ENCODE assay signal across 18 mouse cellular contexts in genomic region chr10:86052818-86053522, GRCm38 (mm10). TPM values are rescaled to one million over a fixed set of nuclear protein-coding genes. Genes with fewer than 3 reads are reported as not detected.
A peak's percentile ranks its signal among the peaks of the same experiment; 100 is the strongest.
DNase-seq lines count a peak whose midpoint lies in the region; ATAC-seq and TF ChIP-seq lines count a peak whose summit lies in the region.
"Had no signal": no experiment of that assay in that cellular context is flagged by ENCODE, and none has a peak within 500 bp of the region (broad histone marks: within the 10 kb centered on the region; RNA-seq: fewer than 3 reads in every experiment).

No protein-coding gene starts in this region.

- peaks cover 59% of the 10 kb centered on the region for H3K36me3 ChIP-seq in liver, embryonic 15.5 days (replicated peaks)

- no peaks in the 10 kb centered on the region for H3K4me1 ChIP-seq in cerebellum, adult 2 months (ENCODE audit: control insufficient read depth, insufficient read depth, low read length)
- peaks cover 27% of the 10 kb centered on the region for H3K4me1 ChIP-seq in liver, embryonic 15.5 days (replicated peaks)

- TF ChIP-seq CTCF in cerebellum, adult 2 months (IDR thresholded peaks at IDR 0.05; ENCODE audit: borderline replicate concordance, insufficient read depth, low read depth, low read length): no peak

- 81% methylated on average over 10 of the region's 10 CpGs for WGBS in cerebellum, adult 2 months
- WGBS in liver, embryonic 15.5 days (ENCODE audit: insufficient replicate concordance): 27% methylated on average over 9 of the region's 10 CpGs

- no peaks in the 10 kb centered on the region for H3K9me3 ChIP-seq in liver, embryonic 15.5 days (replicated peaks)
- H3K9me3 ChIP-seq: kidney, embryonic 15.5 days had no signal

- DNase-seq in cerebellum, adult 2 months: peak in 1 of 2 experiments; percentile 4
- no peak for DNase-seq in cerebellum, postnatal 14 days
- DNase-seq in right cerebral cortex, postnatal 10 days (ENCODE audit: low spot score in 2 of 2): peak; percentile 14 to 18
- DNase-seq in right cerebral cortex, adult 18-20 months: no peak
- DNase-seq in yolk sac, embryonic 10.5 days (ENCODE audit: low spot score): no peak
- DNase-seq in thymus, postnatal 25 days: no peak
- no peak for DNase-seq in cerebellum, postnatal 36 days
- DNase-seq: cerebellum, adult 11-12 months; heart, adult 18-20 months; heart, postnatal 10 days; right cerebral cortex, postnatal 14 days had no signal

- H3K4me3 ChIP-seq in cerebellum, adult 2 months (replicated peaks; ENCODE audit: insufficient read depth, low read depth, low read length): no peak overlapping the region
- no peak overlapping the region for H3K4me3 ChIP-seq in liver, embryonic 15.5 days (replicated peaks)
- H3K4me3 ChIP-seq: kidney, embryonic 15.5 days; layer of hippocampus, adult 2 months had no signal

- H3K4me2 ChIP-seq in liver, embryonic 15.5 days: no peak overlapping the region
- H3K4me2 ChIP-seq: hindbrain, embryonic 14.5 days; kidney, embryonic 15.5 days; midbrain, embryonic 11.5 days had no signal

- H3K9ac ChIP-seq in liver, embryonic 15.5 days: no peak overlapping the region
- H3K9ac ChIP-seq: hindbrain, embryonic 14.5 days; kidney, embryonic 15.5 days had no signal

- peak overlapping the region; percentile 33; the same call in 1 of the 2 replicates for H3K27ac ChIP-seq in cerebellum, adult 2 months (ENCODE audit: insufficient read depth, low read length)
- H3K27ac ChIP-seq in liver, embryonic 15.5 days (replicated peaks): peak overlapping the region; percentile 51
- H3K27ac ChIP-seq: hindbrain, embryonic 14.5 days; kidney, embryonic 15.5 days had no signal

- TF ChIP-seq POLR2A in cerebellum, adult 2 months (IDR thresholded peaks at IDR 0.05; ENCODE audit: borderline replicate concordance, insufficient read depth, low read length): no peak

- ATAC-seq in liver, embryonic 15.5 days (ENCODE audit: insufficient read depth): peak; percentile 76
- ATAC-seq: forebrain, embryonic 14.5 days; lung, postnatal 0 days had no signal

- no peaks in the 10 kb centered on the region for H3K27me3 ChIP-seq in cerebellum, adult 2 months (ENCODE audit: control insufficient read depth, insufficient read depth, low read length)
- no peaks in the 10 kb centered on the region for H3K27me3 ChIP-seq in liver, embryonic 15.5 days
- H3K27me3 ChIP-seq: kidney, embryonic 15.5 days had no signal

RNA-seq across cellular contexts. Expression of gene Fbxo7, which starts 31.2 kb away (rescaled TPM):
- polyA plus RNA-seq in cerebellum, adult 2 months (2012; rRNA removed): 40.8 and 50.5 TPM in 2 replicates
- 65.6 and 65.9 TPM in 2 replicates for polyA plus RNA-seq in liver, embryonic 15.5 days (2015; fragmentation: Nextera tagmentation; extraction: Ambion mirVana)

RNA-seq across cellular contexts. Expression of gene Bpifc, which starts 41.3 kb away (rescaled TPM):
- 0.11 TPM in 1 of 2 replicates, not detected in the other for polyA plus RNA-seq in cerebellum, adult 2 months (2012; rRNA removed)
- polyA plus RNA-seq in liver, embryonic 15.5 days (2015; fragmentation: Nextera tagmentation; extraction: Ambion mirVana): 0.03 TPM in 1 of 2 replicates, not detected in the other
- polyA plus RNA-seq: forebrain, embryonic 14.5 days; hindbrain, embryonic 14.5 days had no signal

Comparison
In these comparisons a context has a peak if more than half of its experiments do, and no peak if none do; other contexts are left out.
1. DNase-seq: peak in right cerebral cortex, postnatal 10 days (2 of 2); none in cerebellum, postnatal 14 days (0 of 2), right cerebral cortex, adult 18-20 months (single experiment), yolk sac, embryonic 10.5 days (single experiment), thymus, postnatal 25 days (single experiment) and cerebellum, postnatal 36 days (0 of 2).